Mouse (Mus musculus) embryonic fibroblast, embryonic 13.5 days (primary cell): Measurements from ENCODE around the gene Gjc1. TPM values are rescaled to one million over a fixed set of nuclear protein-coding genes. Genes with fewer than 3 reads are reported as not detected.

Source experiments
- H3K27ac ChIP-seq: 2 replicates; pipeline ENCODE4 v1.5.1; 2012; ENCODE audit warnings: low read length, control low read depth, inconsistent platforms; ENCODE audit not compliant: insufficient read depth
- H3K4me1 ChIP-seq: 2 replicates; pipeline ENCODE4 v1.6.1; 2011; ENCODE audit warnings: low read length; ENCODE audit not compliant: control insufficient read depth, insufficient read depth
- H3K4me3 ChIP-seq: 2 replicates; pipeline ENCODE4 v1.5.1; 2011; ENCODE audit warnings: mild to moderate bottlenecking, control low read depth, low read length; ENCODE audit not compliant: insufficient read depth
- CTCF ChIP-seq: IDR thresholded peaks from 2 replicates; pipeline ENCODE4 v1.5.1; 2011; ENCODE audit warnings: mild to moderate bottlenecking, control low read depth, low read length, moderate library complexity, borderline replicate concordance; ENCODE audit not compliant: insufficient read depth
- POLR2A ChIP-seq: IDR thresholded peaks from 2 replicates; pipeline ENCODE4 v1.6.1; 2011; ENCODE audit warnings: low read depth, mild to moderate bottlenecking, control low read depth, low read length, moderate library complexity
- polyA plus RNA-seq: library from polyadenylated mRNA; stranded (reverse); fragments of >200 nt; gene quantifications from 2 replicates; pipeline ENCODE4 v1.2.4, GENCODE M21; 2011; ENCODE audit warnings: low read depth; ENCODE audit not compliant: missing spikeins, insufficient read length

Gene Gjc1
- polyA plus RNA-seq = 27.8 and 43.5 TPM in 2 replicates

GRCm38 (mm10) chr11:102819021-102819782 lies at the start of gene Gjc1:
TSS of gene Gjc1 (minus strand) at chr11:102819700.
- H3K4me1 ChIP-seq = peaks cover 5% of the 10 kb centered on the region
- peak within 1 kb of the TSS; percentile 99 for H3K4me3 ChIP-seq
- TF ChIP-seq POLR2A = peak; percentile 55
- no peak for TF ChIP-seq CTCF
- peak within 1 kb of the TSS; percentile 58 for H3K27ac ChIP-seq

DNA sequence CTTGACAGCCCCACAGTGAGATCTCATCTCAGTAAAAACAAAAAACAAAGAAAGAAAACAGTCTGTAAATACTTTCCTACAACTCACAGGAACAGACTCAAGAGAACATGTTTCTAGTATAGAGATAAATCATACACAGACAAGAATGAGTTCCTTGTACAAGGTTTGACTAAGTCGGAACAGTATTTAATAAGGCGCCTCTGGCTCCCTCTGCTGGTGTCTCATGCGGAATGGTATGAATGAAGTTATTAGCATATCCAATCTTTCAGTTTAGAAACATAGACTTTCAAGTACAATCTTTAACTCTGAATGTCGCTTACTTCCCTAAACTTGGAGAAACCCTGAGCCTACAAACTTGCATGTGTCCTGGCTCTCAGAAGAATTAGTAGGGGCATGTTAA lies 44.8 kb upstream of the Gjc1 start:
- no peak overlapping the region for H3K27ac ChIP-seq
- TF ChIP-seq POLR2A (no peak), CTCF (no peak)
- H3K4me3 ChIP-seq = no peak overlapping the region
- H3K4me1 ChIP-seq = no peaks in the 10 kb centered on the region

DNA sequence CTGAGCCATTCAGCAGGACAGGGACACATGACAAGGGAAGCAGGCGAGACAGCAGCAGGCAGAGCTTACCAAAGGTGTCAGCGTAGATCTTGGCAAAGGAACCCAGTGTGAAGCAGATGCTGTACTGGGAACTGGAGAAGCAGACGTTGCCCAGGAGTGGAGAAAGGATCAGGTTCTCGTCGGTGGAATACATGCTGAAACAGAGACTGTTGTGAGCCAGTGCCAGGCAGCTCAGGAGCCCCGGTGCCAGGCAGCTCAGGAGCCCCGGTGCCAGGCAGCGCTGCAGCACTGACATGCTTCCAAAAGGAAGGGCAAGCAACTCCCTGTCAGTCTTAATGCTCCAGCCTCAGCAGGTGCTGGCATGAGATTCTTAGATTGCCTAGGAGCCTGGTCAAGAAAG lies 40.4 kb upstream of the Gjc1 start:
- Histone ChIP-seq H3K4me1 (no peaks in the 10 kb centered on the region), H3K4me3 (no peak overlapping the region), H3K27ac (no peak overlapping the region)
- TF ChIP-seq CTCF (no peak), POLR2A (no peak)

- H3K27ac ChIP-seq = no peak overlapping the region
- no peak for TF ChIP-seq CTCF
- TF ChIP-seq POLR2A = no peak
- H3K4me3 ChIP-seq = no peak overlapping the region
- H3K4me1 ChIP-seq = no peaks in the 10 kb centered on the region
Observed at GRCm38 (mm10) chr11:102858951-102859350, 39.5 kb upstream of the Gjc1 start.

DNA sequence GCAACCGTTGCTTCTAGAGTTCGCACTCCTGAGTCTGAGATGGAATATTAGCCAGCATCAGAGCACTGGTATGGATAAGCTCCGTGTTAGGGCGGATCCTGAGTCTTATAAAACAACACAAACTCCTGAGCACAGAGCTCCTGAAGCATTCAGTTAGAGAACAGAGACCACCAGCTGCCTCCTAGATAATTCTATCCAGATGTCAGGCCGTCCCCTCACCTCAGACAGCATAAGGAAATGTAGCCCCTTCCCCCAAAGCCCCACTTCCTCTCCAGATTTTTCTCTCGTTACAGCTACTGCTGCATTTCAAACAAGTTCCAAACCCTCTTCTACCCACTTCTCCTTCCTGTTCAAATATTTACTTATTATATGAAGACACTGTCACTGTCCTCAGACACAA lies 36.4 kb upstream of the Gjc1 start:
- TF ChIP-seq CTCF (no peak), POLR2A (no peak)
- Histone ChIP-seq H3K27ac (no peak overlapping the region), H3K4me3 (no peak overlapping the region), H3K4me1 (no peaks in the 10 kb centered on the region)

- no peak overlapping the region for H3K4me3 ChIP-seq
- H3K4me1 ChIP-seq = no peaks in the 10 kb centered on the region
- TF ChIP-seq POLR2A (no peak), CTCF (no peak)
- no peak overlapping the region for H3K27ac ChIP-seq
Observed at GRCm38 (mm10) chr11:102853760-102854159, 34.3 kb upstream of the Gjc1 start.

GRCm38 (mm10) chr11:102851883-102852282 lies 32.4 kb upstream of the Gjc1 start:
- Histone ChIP-seq H3K4me1 (no peaks in the 10 kb centered on the region), H3K27ac (no peak overlapping the region), H3K4me3 (no peak overlapping the region)
- TF ChIP-seq POLR2A = no peak
- peak; percentile 83 for TF ChIP-seq CTCF

- no peak for TF ChIP-seq CTCF
- TF ChIP-seq POLR2A = no peak
- Histone ChIP-seq H3K27ac (no peak overlapping the region), H3K4me1 (no peaks in the 10 kb centered on the region), H3K4me3 (no peak overlapping the region)
Observed at GRCm38 (mm10) chr11:102845926-102846325, 26.4 kb upstream of the Gjc1 start.

DNA sequence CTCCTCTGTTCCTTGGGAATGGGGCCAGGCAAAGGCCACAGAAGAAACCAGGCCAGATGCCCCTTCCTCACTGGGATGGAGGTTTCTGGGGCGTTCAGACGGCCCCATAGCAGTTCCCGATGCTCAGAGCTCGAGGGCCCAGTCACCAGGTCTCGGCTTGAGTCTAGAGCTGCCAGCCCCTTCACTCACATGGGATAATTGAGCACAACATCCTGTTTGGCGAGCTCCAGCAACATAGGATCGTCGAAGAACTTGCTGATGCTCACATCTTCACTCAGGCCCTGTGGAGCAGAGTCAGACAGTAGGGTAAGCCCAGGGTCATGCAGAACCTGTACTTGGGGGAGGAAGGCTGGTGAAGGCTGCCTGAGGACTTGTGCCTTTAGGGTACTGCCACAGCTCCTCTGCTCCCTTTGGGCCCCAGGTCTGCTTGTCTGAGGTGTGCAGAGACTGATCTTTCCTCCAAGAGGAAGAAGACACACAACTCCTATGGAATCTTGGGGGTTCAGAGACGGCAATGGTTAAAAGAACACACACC lies 19.2 kb upstream of the Gjc1 start:
- H3K4me3 ChIP-seq = no peak overlapping the region
- H3K27ac ChIP-seq = no peak overlapping the region
- TF ChIP-seq POLR2A (no peak), CTCF (no peak)
- H3K4me1 ChIP-seq = no peaks in the 10 kb centered on the region

DNA sequence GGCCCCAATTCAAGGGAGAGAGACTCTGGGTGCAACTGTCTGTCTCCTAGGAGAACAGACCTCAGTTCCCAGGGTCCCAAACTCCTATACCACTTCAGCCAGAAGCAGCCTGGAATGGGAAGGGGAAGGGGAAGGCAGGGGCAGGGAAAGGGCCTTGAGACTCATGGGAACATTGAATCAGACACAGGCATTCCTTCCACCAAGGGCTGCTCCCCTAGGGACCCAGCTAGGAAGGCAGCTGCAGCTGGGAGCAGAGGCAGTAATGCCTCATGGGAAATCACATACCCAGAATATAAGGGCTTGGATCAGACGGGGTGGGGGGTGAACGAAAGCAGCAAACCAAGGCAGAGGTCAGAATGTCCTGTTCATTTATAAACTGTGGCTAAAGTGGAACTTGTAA lies 18.6 kb upstream of the Gjc1 start:
- TF ChIP-seq POLR2A (no peak), CTCF (no peak)
- no peak overlapping the region for H3K27ac ChIP-seq
- H3K4me3 ChIP-seq = no peak overlapping the region

More for the DNA sequence above, 18.6 kb upstream of the Gjc1 start:
- H3K4me1 ChIP-seq = no peaks in the 10 kb centered on the region
